Mouse (Mus musculus): ENCODE data around the gene Tnrc18. TPM values are rescaled to one million over a fixed set of nuclear protein-coding genes. Genes with fewer than 3 reads are reported as not detected.
A peak's percentile ranks its signal among the peaks of the same experiment; 100 is the strongest.
"Not testable (repeated sequence)": the region's sequence is repeated elsewhere in the genome, so short reads cannot be mapped to it uniquely, and the experiment has no call there.

Gene Tnrc18
- 114 and 123 TPM in 2 replicates for total RNA-seq (2021)
- long read RNA-seq, partial matches to known transcripts, result 3 of 7 reads
- long read RNA-seq, other reads (novel, unspliced or antisense), result 4 of 7 reads

DNA sequence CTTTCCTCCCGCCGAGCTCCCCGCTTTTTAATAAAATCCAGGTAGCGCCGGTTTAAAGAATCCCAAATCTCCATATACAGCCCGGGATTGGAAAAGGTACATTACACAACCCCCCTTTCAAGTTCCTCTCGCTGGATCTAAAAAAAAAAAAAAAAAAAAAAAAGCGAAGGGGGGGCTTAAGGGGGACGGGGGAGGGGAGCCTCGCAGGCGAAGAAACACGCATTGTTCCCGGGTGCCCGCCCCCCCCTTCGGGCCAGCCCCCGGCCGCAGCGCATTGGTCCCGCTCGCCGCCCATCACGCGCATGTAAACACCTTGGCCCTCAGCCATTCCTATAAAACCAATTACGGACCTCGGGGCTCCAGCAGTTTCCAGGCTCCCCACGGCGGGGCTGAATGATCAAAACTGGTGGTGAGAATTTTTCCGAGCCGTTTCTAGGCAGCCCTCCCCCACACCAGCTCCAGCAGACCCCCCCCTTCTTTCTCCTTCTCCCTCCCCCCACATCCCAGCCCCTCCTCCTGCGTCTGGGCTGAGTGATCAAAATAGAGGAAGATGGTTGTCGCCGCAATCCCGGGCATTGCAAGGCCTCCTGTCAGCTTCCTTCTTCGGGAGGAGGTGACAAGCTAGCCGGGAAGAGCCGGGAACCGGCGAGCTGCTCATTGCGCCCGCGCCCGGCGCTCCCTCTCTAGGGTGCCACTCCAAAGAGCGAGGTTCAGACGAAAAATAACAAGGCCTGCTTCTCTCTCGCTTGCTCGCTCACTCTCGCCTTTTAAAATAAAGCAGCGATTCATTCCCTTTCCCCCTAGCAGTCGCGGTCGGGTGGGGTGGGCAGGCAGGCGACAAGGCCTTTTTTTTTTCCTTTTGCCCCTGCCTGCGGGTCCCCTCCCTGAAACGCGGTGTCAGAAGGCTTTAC lies at the start of gene Tnrc18:
Tnrc18 (minus strand) TSS at position 139 of the 911 bp plus-strand sequence.
- DNase-seq, result peak; percentile 99

DNA sequence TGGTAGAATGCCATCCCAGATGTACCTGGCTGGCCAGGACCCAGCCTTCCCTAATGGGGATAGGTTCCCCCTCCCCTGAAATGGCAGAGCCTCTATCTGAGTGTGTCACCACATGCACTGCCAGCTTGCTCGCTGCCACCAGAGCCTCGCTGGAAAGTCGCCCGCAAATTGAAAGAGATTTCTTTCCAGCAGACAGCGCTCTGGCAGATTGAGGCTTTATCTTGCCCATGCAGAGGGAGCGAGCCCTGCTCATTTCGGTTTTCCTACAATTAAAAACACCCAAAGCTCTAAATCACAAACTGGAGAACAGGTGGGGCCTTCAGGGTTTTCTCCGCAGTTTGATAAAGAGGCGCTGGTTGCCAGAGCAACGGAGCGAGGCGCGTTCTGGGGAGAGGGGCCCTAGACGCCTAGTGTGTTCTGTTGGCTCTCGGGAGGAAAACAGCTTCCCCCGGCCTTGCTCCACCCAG lies 40.3 kb upstream of the Tnrc18 start:
- DNase-seq, result peak; percentile 44

DNA sequence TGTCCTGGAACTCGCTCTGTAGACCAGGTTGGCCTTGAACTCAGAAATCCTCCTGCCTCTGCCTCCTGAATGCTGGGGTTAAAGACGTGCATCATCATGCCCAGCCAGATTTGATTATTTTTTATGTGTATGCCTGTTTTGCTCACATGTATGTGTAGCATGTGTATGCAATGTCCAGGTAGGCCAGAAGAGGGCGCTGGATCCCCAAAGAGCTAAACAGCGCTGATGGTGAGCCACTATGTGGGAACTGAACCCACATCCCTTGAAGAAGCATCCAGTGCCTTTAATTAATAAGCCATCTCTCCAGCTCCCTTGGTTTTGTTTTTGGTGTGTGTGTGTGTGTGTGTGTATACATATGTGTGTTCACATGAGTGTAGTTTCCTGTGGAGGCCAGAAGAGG lies 38.9 kb upstream of the Tnrc18 start:
- no peak for DNase-seq

DNA sequence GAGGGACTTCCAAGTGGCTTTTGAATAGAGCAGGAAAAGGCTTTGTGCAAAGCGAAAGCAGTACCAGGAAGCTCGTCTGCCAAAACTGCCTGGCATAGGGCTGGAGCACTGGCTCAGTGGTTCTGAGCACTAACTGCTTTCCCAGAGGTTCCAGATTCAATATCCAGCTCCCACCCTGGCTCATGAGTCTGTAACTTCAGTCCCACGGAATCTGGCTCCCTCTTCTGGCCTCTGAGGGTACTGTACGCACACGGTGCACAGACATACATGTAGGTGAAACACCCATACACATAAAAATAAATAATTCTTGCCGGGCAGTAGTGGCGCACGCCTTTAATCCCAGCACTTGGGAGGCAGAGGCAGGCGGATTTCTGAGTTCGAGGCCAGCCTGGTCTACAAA lies 37.4 kb upstream of the Tnrc18 start:
- DNase-seq, result peak; percentile 48

DNA sequence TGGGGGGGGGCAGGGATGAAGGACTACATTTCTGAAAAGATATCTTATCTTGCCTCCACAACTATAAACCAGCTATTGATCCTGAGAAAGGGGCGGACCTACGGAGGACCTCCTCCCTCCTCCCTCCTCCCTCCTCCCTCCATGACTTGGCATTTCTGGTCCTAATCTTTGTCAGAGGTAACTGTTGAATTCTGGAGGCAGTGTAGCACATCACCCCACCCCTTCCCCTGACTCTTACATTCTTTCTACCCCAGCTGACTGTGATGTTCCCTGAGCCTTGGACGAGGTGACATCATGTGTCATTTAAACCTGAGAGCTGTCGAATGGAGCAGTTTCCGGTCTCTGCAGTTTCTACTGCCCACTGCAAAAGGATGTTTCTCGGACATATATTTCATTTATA lies 36.1 kb upstream of the Tnrc18 start:
- DNase-seq, result no peak

DNA sequence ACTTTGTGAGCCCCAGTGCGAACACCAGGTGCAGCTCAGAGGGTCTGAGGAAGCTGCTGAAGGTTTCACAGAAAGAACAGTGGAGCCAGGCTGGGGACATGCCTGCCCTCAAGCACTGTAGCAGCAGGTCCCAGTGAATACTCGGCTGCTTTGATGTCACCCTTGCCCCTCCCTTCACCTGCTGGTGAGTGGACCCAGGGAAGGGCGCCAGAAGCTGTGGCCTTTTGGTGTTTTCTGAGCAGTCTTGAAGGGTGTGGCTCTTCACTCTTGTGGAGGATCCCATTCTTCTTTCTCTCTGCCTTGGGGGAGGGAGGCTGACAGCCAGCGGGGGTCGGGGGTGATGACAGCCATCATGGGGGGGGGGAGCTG lies 34.2 kb upstream of the Tnrc18 start:
- no peak for DNase-seq

DNA sequence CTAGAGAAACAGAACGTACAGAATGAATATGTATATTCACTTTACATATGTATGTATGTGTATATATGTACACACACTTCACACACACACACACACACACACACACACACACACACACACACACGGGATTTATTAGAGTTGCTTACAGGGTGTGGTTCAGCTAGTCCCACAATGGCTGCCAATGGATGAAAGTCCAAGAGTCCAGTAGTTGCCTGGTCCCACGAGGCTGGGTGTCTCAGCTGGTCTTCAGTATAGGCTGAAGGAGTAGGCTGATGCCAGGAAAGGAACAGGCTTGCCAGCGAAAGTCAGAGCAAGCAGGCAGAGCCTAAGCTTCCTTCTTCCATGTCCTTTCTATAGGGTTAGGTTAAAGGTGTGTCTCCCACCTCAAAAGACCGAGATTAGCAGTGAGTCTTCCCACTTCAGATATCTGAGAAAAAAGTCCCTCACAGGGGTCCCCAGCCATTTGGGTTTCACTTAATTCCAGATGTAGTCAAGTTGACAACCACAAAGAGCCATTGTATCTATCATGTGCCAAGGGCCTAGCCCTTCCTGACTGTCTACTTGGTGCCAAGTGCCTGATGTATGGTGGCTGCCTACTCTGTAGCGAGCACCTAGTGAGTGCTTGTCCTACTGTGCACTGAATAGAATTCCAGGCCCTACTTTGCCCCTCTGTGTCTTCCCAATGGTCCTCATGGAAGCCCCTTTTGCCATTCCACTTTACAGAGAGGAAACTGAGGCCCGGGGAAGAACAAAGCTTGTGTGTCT lies 33.6 kb upstream of the Tnrc18 start:
- no peak for DNase-seq

DNA sequence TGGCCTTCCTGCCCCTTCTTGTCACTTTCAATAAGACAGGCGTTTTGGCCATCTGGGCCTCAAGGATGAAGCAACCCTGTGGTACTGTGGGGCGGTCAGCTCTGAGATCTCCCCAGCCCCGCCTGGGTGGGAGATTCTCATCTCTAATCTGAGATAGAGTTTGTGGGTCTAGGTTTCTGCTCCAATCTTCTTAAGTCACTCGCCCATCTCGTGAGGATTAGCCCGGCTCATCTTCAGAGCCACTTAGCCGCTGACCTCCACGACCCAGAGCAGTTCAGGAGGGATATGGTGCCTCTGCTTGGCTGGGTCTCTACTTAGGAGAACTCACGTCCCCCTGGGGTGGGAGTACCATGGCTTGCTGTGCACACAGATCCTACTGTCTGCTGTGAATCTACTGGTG lies 33.0 kb upstream of the Tnrc18 start:
- no peak for DNase-seq

DNA sequence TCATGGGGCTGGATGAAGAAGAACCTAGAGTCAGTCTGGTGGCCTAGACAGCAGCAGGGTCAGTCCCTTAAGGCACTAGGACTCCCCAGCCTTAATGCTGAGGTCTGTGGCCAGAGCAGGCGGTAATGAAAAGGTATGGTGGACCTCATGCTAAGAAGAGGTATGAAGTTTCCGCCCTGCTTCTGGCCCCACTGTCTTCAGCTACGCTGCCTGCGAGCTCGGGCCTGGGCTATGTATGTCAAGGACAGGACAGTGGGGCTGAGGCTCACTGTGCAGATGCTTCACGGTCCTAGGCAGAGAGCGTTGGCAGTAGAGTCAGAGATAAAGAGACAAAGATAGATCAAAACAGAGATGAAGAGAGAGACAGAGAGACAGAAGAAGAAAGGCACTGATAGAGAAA lies 31.4 kb upstream of the Tnrc18 start:
- peak; percentile 33 for DNase-seq

DNA sequence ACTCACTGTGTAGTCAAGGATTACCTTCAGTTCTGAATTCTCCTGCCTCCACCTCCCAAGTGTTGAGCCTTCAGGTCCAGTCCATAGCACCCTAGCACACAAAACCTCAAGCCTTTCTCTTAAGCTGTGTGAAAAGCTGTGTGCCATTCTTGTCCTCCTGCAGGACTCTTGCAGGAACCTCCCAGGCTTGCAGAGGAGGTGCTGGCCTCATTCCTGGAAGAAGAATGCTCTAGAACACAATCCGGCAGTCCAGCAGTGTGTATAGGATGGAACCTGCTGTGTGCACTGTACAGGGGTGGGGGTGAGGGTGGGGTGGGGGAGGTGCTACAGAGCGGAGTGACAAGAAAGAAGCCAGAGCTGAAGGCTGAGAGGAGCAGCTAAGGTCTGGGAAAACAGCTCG lies 30.7 kb upstream of the Tnrc18 start:
- no peak for DNase-seq

DNA sequence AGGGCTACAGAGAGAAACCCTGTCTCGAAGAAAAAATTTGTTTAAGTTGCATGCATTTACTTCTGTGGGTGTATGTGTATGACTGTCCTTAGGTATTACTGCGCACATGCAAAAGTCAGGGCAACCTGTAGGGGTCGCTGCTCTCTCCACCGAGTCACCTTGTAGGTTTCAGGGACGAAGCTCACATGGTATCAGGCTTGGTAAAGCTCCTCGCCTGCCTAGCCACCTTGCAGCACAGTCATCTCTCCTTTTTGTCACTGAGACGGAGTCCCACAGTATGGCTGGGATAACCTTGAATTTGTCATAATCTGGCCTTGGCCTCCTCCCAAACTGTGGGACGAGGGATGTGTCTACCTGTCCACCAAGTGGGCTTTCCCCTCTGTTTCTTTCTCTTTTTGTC lies 27.0 kb upstream of the Tnrc18 start:
- peak; percentile 54 for DNase-seq

DNA sequence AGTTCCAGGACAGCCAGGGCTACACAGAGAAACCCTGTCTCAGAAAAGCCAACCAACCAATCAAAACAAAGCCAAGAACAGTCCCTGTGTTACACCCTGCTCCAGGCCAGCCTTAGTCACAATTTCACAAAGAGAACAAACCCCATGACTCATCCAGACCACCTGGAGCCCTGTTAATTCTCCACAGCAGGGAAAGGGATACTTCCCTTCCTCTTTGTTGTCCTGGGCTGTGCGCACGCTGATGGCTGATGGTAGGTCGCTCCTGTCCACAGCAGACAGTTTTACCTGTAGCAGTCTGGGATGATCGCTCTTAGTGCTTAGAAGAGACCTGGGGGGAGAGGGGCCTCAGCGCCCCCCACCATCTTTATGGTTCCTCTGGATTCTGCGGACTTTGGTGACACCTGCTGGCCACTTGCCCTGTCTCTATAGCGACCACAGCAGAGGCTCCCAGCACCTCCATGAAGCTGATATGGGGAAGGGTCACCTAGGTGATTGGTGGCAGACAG lies 24.7 kb upstream of the Tnrc18 start:
- peak; percentile 50 for DNase-seq

DNA sequence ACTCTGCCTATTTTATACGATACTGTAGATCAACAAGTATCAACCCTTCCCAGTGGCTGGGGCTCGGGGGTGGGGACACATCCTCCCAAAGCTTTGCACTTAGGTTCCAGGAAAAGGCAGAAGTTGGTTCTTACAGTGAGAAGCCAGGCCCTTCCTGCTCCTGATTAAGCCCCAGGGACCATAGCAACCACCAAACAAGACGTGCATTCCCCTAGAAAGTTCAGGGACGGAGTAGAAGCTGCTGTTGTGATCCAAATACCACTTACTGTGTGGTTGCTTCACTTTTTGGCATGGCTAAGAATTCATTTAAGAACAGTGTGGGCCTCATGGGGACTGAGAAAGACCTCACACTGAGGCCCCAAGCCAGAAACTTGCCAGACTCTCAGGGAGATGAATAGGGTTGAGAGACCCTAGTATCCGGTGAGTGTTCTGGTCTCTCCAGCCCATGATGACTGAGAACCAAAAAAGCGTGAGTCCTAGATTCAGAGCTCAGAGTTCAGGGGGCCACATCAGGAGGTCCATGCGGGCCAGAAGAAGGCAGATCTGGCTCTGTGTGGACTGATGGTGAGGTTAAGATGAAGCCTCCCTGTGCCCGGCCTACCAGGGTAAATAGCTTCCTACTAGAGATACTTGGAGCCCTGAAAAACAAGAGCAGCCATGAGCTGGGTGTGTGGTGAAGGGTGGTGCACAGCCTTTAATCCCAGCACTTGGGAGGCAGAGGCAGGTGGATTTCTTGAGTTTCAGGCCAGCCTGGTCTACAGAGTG lies 24.1 kb upstream of the Tnrc18 start:
- DNase-seq, result no peak

DNA sequence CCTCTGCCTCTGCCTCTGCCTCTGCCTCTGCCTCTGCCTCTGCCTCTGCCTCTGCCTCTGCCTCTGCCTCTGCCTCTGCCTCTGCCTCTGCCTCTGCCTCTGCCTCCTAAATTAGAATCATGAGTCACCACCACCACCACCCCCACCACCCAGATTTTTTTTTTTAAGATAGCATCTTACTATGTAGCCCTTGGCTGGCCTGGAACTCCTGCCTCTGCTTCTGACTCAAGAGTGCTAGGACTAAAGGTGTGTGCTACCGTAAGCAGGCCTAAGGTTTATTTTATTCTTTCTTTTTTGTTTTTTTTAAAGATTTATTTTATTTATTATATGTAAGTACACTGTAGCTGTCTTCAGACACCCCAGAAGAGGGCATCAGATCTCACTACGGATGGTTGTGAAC lies 20.0 kb upstream of the Tnrc18 start:
- DNase-seq, result not testable (repeated sequence)

DNA sequence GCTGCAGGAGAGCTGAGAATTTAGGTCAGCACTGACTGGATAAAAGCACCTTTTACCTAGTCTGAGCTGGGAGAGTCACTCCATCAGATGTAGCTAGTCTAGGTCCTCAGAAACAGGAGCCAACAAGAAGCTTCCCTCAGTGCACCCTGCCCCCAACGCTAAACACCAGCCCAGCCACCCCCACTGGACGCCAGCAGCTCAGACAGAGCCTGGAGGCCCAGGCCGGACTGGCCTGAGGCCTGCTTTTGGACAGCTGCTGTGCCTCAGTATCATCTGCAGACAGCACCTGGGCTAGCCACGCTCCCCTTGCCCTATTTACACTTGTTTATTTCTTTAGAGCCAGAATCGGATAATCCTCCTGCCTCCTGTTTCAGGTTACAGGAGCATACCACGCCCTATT lies 19.4 kb upstream of the Tnrc18 start:
- DNase-seq, result no peak

DNA sequence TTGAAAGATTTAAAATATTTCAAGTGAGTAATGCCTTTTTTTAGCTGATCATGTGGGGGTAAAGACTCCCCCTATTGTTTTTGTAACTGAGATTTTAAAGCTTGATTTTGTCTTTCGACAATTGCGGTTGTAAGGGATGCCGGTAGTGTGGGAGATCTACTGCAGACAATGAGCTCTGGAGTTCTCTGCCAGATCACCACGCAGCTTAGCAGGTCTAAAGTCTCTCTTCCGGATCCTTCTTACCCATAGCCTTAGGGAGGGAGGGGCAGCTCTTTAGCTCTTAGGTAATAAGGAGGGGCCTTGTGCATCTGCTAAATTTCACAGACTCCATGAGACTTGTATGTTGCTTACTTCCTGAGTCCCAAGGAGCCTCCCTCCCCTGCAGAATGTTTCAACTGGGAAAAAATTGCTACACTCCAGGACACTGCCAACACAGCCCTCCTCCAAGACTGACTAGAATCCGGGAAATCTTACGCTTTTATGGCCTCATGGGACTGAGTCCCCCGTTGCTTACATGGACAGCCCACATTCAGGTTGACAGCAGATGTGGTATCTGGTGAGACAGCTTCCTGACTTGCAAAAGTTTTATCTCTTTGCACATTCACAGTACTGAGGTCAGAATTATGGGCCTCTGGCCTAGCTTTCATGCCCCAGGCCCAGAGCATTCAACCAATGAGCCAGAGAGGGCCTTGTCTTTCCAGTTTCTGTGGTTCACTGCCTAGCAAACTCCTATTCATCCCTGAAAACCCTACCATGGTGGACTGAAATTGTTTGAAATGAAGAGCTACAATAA lies 16.4 kb upstream of the Tnrc18 start:
- DNase-seq, result no peak

DNA sequence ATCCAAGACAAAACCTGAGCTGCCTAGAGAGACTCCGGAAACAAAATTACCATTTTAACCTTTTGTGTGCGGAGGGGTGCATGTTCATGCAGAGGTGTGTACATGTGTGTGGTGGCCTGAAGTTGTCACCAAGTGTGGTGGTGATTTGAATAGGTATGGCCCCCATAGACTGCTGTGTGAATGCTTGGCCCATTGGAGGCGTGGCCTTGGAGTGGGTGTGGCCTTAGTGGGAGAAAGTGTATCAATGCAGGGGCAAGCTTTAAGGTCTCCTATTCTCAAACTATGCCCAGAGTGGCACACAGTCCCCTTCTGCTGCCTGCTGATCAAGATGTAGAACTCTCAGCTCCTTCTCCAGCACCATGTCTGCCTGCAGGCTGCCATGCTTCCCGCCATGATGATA lies 8.7 kb upstream of the Tnrc18 start:
- no peak for DNase-seq

DNA sequence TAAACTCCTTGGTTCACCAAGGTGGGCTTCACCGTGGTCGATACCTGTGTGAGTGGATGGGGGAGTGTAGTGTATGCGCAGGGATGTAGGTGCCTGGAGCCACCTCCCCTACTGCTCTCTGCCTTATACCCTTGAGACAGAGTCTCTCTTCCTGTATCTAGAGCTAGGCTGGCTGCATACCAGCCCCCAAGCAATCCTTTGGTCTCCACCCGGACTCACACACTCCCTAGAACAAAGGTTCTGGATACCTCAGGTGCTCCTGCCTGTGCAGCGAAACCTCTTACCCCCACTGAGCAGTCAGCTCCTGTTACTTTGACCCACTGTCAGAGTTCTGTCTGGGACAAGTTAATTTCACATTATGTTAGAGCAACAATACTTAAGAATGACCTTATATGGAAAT lies 8.2 kb upstream of the Tnrc18 start:
- no peak for DNase-seq

DNA sequence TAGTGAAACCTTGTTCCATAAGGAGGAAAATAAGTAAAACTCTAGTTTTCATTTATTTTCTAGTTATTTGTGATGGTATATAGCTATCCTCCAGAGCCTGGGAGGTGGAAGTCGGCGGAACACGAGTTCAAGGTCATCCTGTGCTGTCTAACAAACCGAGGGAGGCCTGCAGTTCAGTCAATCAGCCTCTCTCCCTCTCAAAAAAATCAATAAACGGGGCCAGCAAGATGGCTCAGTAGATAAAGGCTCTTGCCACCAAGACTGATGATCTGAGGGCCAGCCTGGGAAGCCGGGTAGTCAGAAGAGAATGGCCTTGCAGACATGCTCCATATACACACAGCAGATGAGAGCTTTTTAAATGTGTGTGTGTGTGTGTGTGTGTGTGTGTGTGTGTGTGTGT lies 6.6 kb upstream of the Tnrc18 start:
- DNase-seq, result peak; percentile 21

DNA sequence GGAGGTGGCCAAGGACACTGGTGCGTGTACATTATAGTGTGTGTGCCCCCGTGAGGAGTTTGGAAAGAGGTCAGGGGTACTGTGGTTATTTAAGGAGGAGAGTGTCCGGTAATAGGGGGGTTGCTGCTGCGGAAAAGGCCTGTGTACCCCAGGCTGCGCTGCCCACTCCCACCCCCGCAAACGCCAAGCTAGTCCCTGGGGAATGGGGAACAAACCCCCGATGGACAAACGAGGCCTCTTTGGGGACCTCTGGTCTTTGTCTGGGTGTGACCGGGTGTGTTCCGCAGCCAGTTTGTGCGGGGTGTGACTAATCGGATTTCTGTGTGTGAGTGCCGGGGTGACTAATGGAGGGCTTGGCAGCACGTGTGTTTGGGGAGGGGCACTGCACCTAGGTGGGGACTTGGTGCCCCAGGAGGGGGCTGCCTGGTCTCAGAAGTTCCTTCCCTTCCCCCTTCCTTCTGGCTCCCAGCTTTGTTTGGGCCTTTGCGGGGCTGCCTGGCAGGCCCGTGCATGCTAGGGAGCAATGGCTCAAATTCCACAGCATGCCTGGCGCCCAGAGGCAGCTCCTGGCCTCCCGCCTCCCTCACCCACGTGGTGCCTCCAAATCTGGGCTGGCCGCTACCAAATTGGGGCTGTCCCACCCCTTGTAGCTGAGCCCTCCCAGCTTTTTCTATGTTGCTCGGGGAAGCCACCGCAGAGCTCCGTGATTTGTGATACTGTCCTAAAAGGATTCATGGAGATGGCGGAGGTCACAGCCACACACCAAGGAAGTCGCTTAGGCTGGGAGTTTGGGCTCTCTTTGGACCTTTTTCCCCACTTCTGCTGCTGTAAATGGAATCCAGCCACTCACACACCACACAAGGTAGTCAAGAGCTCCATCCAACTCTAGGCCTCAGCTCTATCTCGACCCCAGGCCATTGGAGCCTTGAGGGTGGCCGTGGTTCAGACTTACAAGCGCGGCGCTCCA lies 5.9 kb upstream of the Tnrc18 start:
- peak; percentile 88 for DNase-seq

Measured in adrenal gland, postnatal 25 days (tissue).